Mouse (Mus musculus): ENCODE results near the gene Ccdc57. TPM values are rescaled to one million over a fixed set of nuclear protein-coding genes. Genes with fewer than 3 reads are reported as not detected.
A peak's percentile ranks its signal among the peaks of the same experiment; 100 is the strongest.
"Not testable (repeated sequence)": the region's sequence is repeated elsewhere in the genome, so short reads cannot be mapped to it uniquely, and the experiment has no call there.

Ccdc57 gene
- polyA plus RNA-seq, 1 experiment from 2014 or later: 3.9 TPM

GRCm38 (mm10) chr11:120783426-120784063 is 149.1 kb downstream of the Ccdc57 start:
- Histone ChIP-seq H3K9me3 (no peaks in the 10 kb centered on the region), H3K4me3 (peak overlapping the region; percentile 89), H3K4me1 (replicated peaks) (peaks cover 28% of the 10 kb centered on the region), H3K4me2 (peak overlapping the region; percentile 99), H3K9ac (peak overlapping the region; percentile 95), H3K27ac (replicated peaks) (peak overlapping the region; percentile 89), H3K36me3 (peaks cover 66% of the 10 kb centered on the region), H3K27me3 (no peaks in the 10 kb centered on the region)
- peak; percentile 23 for ATAC-seq (ENCODE audit: low read depth)
- 3% methylated on average over 42 of the region's 42 CpGs for WGBS

- H3K4me3 ChIP-seq; H3K9ac ChIP-seq; H3K9me3 ChIP-seq; H3K4me2 ChIP-seq; ATAC-seq (ENCODE audit: low read depth); H3K27me3 ChIP-seq; H3K27ac ChIP-seq (replicated peaks): not testable (repeated sequence)
- Histone ChIP-seq H3K4me1 (replicated peaks) (peaks cover 38% of the 10 kb centered on the region), H3K36me3 (peaks cover 44% of the 10 kb centered on the region)
- 95% methylated on average over 6 of the region's 6 CpGs for WGBS
Observed at GRCm38 (mm10) chr11:120781361-120781760, 151.3 kb downstream of the Ccdc57 start.

- H3K27ac ChIP-seq (replicated peaks): no peak overlapping the region
- H3K4me3 ChIP-seq: no peak overlapping the region
- H3K4me2 ChIP-seq: no peak overlapping the region
- no peak for ATAC-seq (ENCODE audit: low read depth)
- H3K4me1 ChIP-seq (replicated peaks): peaks cover 32% of the 10 kb centered on the region
- H3K9ac ChIP-seq: no peak overlapping the region
- H3K36me3 ChIP-seq: peaks cover 36% of the 10 kb centered on the region
- 83% methylated on average over 1 of the region's 1 CpGs for WGBS
- H3K9me3 ChIP-seq: no peaks in the 10 kb centered on the region
- H3K27me3 ChIP-seq: no peaks in the 10 kb centered on the region
Observed at GRCm38 (mm10) chr11:120779876-120780275, 152.8 kb downstream of the Ccdc57 start.

DNA sequence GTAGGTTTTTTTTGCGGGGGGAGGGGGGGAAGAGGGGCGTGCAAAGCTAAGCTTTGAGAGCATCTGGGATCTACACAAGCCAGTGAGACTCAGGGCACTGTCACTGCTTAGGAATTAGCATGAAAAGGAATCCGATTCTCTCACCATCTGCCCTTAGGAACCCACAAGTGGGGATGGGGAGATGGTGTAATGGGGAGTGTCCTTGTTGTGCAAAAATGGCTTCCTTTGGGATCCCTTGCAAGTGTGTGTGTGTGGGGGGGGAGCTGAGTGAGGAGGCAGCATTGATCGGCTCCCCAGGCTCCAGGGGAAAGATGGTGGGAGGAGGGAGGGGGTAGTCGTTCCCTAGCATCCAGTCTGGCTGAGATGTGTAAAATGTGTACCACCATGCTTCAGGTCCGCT is 155.5 kb downstream of the Ccdc57 start:
- Histone ChIP-seq H3K4me3 (no peak overlapping the region), H3K27ac (replicated peaks) (no peak overlapping the region), H3K9ac (peak overlapping the region; percentile 12; the same call in 1 of the 2 replicates), H3K27me3 (no peaks in the 10 kb centered on the region), H3K4me1 (replicated peaks) (peaks cover 16% of the 10 kb centered on the region; the same call in 1 of the 2 replicates), H3K36me3 (peaks cover 29% of the 10 kb centered on the region), H3K9me3 (no peaks in the 10 kb centered on the region), H3K4me2 (no peak overlapping the region)
- ATAC-seq (ENCODE audit: low read depth): no peak
- 27% methylated on average over 6 of the region's 6 CpGs for WGBS

Other genes with a start within 250 kb of the Ccdc57 start
- 91.2 and 101 TPM in 2 replicates for gene Cenpx, start 219.1 kb downstream of the Ccdc57 start, polyA plus RNA-seq (2015; fragmentation: Nextera tagmentation; extraction: Ambion mirVana)
- 64.4 and 66.0 TPM in 2 replicates for gene Lrrc45, start 218.9 kb downstream of the Ccdc57 start, polyA plus RNA-seq (2015; fragmentation: Nextera tagmentation; extraction: Ambion mirVana)
- gene Rac3, start 211.4 kb downstream of the Ccdc57 start, polyA plus RNA-seq (2015; fragmentation: Nextera tagmentation; extraction: Ambion mirVana): 235 and 267 TPM in 2 replicates
- gene Dcxr, start 205.6 kb downstream of the Ccdc57 start, polyA plus RNA-seq (2015; fragmentation: Nextera tagmentation; extraction: Ambion mirVana): 10.6 and 13.0 TPM in 2 replicates
- gene Cbr2, start 200.8 kb downstream of the Ccdc57 start, polyA plus RNA-seq (2015; fragmentation: Nextera tagmentation; extraction: Ambion mirVana): 0.99 and 1.2 TPM in 2 replicates
- gene Hmga1b, start 170.1 kb downstream of the Ccdc57 start, polyA plus RNA-seq (2015; fragmentation: Nextera tagmentation; extraction: Ambion mirVana): 2.4 and 2.5 TPM in 2 replicates
- 89.7 and 105 TPM in 2 replicates for gene Rfng, start 148.7 kb downstream of the Ccdc57 start, polyA plus RNA-seq (2015; fragmentation: Nextera tagmentation; extraction: Ambion mirVana)
- gene Gps1, start 148.6 kb downstream of the Ccdc57 start, polyA plus RNA-seq (2015; fragmentation: Nextera tagmentation; extraction: Ambion mirVana): 243 and 255 TPM in 2 replicates
- gene Dus1l, start 136.5 kb downstream of the Ccdc57 start, polyA plus RNA-seq (2015; fragmentation: Nextera tagmentation; extraction: Ambion mirVana): 39.8 and 49.0 TPM in 2 replicates
- 63.8 and 67.4 TPM in 2 replicates for gene Fasn, start 108.3 kb downstream of the Ccdc57 start, polyA plus RNA-seq (2015; fragmentation: Nextera tagmentation; extraction: Ambion mirVana)
- 12.7 and 16.8 TPM in 2 replicates for gene Slc16a3, start 15.6 kb upstream of the Ccdc57 start, polyA plus RNA-seq (2015; fragmentation: Nextera tagmentation; extraction: Ambion mirVana)
- gene Csnk1d, start 58.5 kb upstream of the Ccdc57 start, polyA plus RNA-seq (2015; fragmentation: Nextera tagmentation; extraction: Ambion mirVana): 135 and 138 TPM in 2 replicates
- gene Cd7, start 106.5 kb upstream of the Ccdc57 start, polyA plus RNA-seq (2015; fragmentation: Nextera tagmentation; extraction: Ambion mirVana): 0.20 TPM in 1 of 2 replicates, not detected in the other
- not detected in 2 replicates for gene Sectm1b, start 130.7 kb upstream of the Ccdc57 start, polyA plus RNA-seq (2015; fragmentation: Nextera tagmentation; extraction: Ambion mirVana)
- gene Sectm1a, start 148.3 kb upstream of the Ccdc57 start, polyA plus RNA-seq (2015; fragmentation: Nextera tagmentation; extraction: Ambion mirVana): not detected in 2 replicates
- gene Tex19.2, start 185.8 kb upstream of the Ccdc57 start, polyA plus RNA-seq (2015; fragmentation: Nextera tagmentation; extraction: Ambion mirVana): not detected in 2 replicates
- gene Tex19.1, start 213.3 kb upstream of the Ccdc57 start, polyA plus RNA-seq (2015; fragmentation: Nextera tagmentation; extraction: Ambion mirVana): not detected in 2 replicates
- 0.47 and 0.56 TPM in 2 replicates for gene Uts2r, start 227.4 kb upstream of the Ccdc57 start, polyA plus RNA-seq (2015; fragmentation: Nextera tagmentation; extraction: Ambion mirVana)

Measured in neural tube, embryonic 13.5 days (tissue).